Comparison of ENCODE assay signal across 14 mouse cellular contexts in genomic region chr12:40085731-40086322, GRCm38 (mm10). TPM values are rescaled to one million over a fixed set of nuclear protein-coding genes. Genes with fewer than 3 reads are reported as not detected.
DNase-seq lines count a peak whose midpoint lies in the region; ATAC-seq and TF ChIP-seq lines count a peak whose summit lies in the region.
"Had no signal": no experiment of that assay in that cellular context is flagged by ENCODE, and none has a peak within 500 bp of the region (broad histone marks: within the 10 kb centered on the region; RNA-seq: fewer than 3 reads in every experiment).

No protein-coding gene starts in this region.

- no peak for TF ChIP-seq CTCF in brain, embryonic 14.5 days (IDR thresholded peaks at IDR 0.05; ENCODE audit: borderline replicate concordance, extremely low read depth, insufficient read depth, insufficient read length)

- no peak overlapping the region for H3K27ac ChIP-seq in midbrain, embryonic 15.5 days
- H3K27ac ChIP-seq: heart, adult 2 months had no signal

- no peaks in the 10 kb centered on the region for H3K4me1 ChIP-seq in midbrain, embryonic 15.5 days

- TF ChIP-seq POLR2A in brain, embryonic 14.5 days (IDR thresholded peaks at IDR 0.05; ENCODE audit: borderline replicate concordance, extremely low read depth, insufficient read depth, insufficient read length, poor library complexity, severe bottlenecking) = no peak

- ATAC-seq in midbrain, embryonic 15.5 days (replicated peaks) = peak; percentile 80

- H3K9me3 ChIP-seq in midbrain, embryonic 15.5 days = no peaks in the 10 kb centered on the region
- H3K9me3 ChIP-seq: megakaryocyte, embryonic 14.5 days had no signal

- H3K27me3 ChIP-seq in midbrain, embryonic 15.5 days (replicated peaks) = no peaks in the 10 kb centered on the region
- H3K27me3 ChIP-seq: megakaryocyte, embryonic 14.5 days had no signal

- DNase-seq in Muller cell, postnatal 12 days (ENCODE audit: inconsistent ontology term) = peak; percentile 51
- peak; percentile 76 for DNase-seq in brain, embryonic 14.5 days (ENCODE audit: low read depth)
- peak; percentile 45 to 55 for DNase-seq in layer of hippocampus, postnatal 10 days (ENCODE audit: low spot score in 2 of 2)
- DNase-seq in urinary bladder, adult 18-20 months (ENCODE audit: low spot score in 2 of 2) = no peak
- DNase-seq in embryo, embryonic 9.5 days (ENCODE audit: extremely low spot score) = no peak
- no peak for DNase-seq in spleen, adult 12 weeks (ENCODE audit: low spot score)
- DNase-seq: heart, adult 2 months; kidney, adult 9 months; lung, adult 18-20 months; thymus, adult 18-20 months had no signal

- no peaks in the 10 kb centered on the region for H3K36me3 ChIP-seq in midbrain, embryonic 15.5 days (replicated peaks)

- WGBS in midbrain, embryonic 15.5 days = 36% methylated on average over 5 of the region's 5 CpGs

- no peak overlapping the region for H3K4me2 ChIP-seq in midbrain, embryonic 15.5 days

- no peak overlapping the region for H3K4me3 ChIP-seq in midbrain, embryonic 15.5 days
- H3K4me3 ChIP-seq: heart, adult 2 months; megakaryocyte, embryonic 14.5 days had no signal

- no peak overlapping the region for H3K9ac ChIP-seq in midbrain, embryonic 15.5 days

RNA-seq across cellular contexts. Expression of gene Arl4a, which starts 48.0 kb away (rescaled TPM):
- 35.2 and 52.1 TPM in 2 replicates for polyA plus RNA-seq in brain, embryonic 14.5 days (2012; rRNA removed)
- total RNA-seq in layer of hippocampus, postnatal 10 days (2021) = 10 to 100 TPM; 50.1 to 50.2 TPM
- 114 and 116 TPM in 2 replicates for polyA plus RNA-seq in midbrain, embryonic 15.5 days (2015; fragmentation: Nextera tagmentation; extraction: Ambion mirVana)

RNA-seq across cellular contexts. Expression of gene Scin, which starts 48.2 kb away (rescaled TPM):
- 0.03 and 0.09 TPM in 2 replicates for polyA plus RNA-seq in brain, embryonic 14.5 days (2012; rRNA removed)
- under 1 TPM; 0.25 to 0.39 TPM for total RNA-seq in layer of hippocampus, postnatal 10 days (2021)
- polyA plus RNA-seq in midbrain, embryonic 15.5 days (2015; fragmentation: Nextera tagmentation; extraction: Ambion mirVana) = 0.06 TPM in 1 of 2 replicates, not detected in the other
- total RNA-seq: left cerebral cortex, postnatal 10 days; neutrophil, adult 5-6 weeks had no signal

Comparison
In these comparisons a context has a peak if more than half of its experiments do, and no peak if none do; other contexts are left out.
1. DNase-seq: peak in Muller cell, postnatal 12 days (single experiment), brain, embryonic 14.5 days (single experiment) and layer of hippocampus, postnatal 10 days (2 of 2); none in urinary bladder, adult 18-20 months (0 of 2), embryo, embryonic 9.5 days (single experiment) and spleen, adult 12 weeks (single experiment).